In the genomic region with DNA sequence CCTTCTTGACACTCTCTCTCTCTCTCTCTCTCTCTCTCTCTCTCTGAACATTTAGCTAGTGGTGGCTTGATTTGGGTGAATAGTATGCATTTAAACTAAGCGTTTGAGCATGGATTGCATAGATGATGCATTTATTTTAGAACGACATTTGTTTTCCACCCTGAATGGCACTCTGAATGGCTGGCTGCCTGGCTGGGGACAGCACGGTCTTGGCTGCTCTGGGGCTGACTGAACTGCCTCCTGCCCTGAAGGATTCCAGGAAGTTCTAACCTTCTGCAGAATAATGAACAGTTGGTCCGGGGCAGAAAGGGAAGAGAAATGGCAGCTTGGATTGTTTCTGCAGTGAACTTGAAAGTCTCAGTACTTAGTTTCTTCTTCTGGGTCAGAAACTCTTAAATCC, we compare ENCODE assay signal across 16 mouse cellular contexts.
DNase-seq lines count a peak whose midpoint lies in the region; ATAC-seq and TF ChIP-seq lines count a peak whose summit lies in the region.
"Had no signal": no experiment of that assay in that cellular context is flagged by ENCODE, and none has a peak within 500 bp of the region (broad histone marks: within the 10 kb centered on the region; RNA-seq: fewer than 3 reads in every experiment).

No protein-coding gene starts in this region.

- no peak overlapping the region for H3K4me3 ChIP-seq in cerebellum, adult 2 months (replicated peaks; ENCODE audit: insufficient read depth, low read depth, low read length)
- no peak overlapping the region for H3K4me3 ChIP-seq in forebrain, embryonic 16.5 days (replicated peaks; ENCODE audit: low read length)
- no peak overlapping the region for H3K4me3 ChIP-seq in forebrain, embryonic 12.5 days (replicated peaks)
- H3K4me3 ChIP-seq in layer of hippocampus, adult 2 months, result no peak overlapping the region
- no peak overlapping the region for H3K4me3 ChIP-seq in limb, embryonic 14.5 days (replicated peaks; ENCODE audit: low read length)
- H3K4me3 ChIP-seq: heart, embryonic 10.5 days; hindbrain, embryonic 10.5 days; neural tube, embryonic 15.5 days had no signal

- peaks cover 4% of the 10 kb centered on the region; the same call in 1 of the 2 replicates for H3K36me3 ChIP-seq in forebrain, embryonic 16.5 days (ENCODE audit: control insufficient read depth, insufficient read depth)
- H3K36me3 ChIP-seq in forebrain, embryonic 12.5 days (replicated peaks), result 0 out of 2 replicates have a peak, but pooled peaks cover 7% of the 10 kb centered on the region
- peaks cover 17% of the 10 kb centered on the region for H3K36me3 ChIP-seq in limb, embryonic 14.5 days (ENCODE audit: control insufficient read depth, insufficient read depth, low read length)

- TF ChIP-seq POLR2A in cerebellum, adult 2 months (IDR thresholded peaks at IDR 0.05; ENCODE audit: borderline replicate concordance, insufficient read depth, low read length), result no peak
- no peak for TF ChIP-seq POLR2A in limb, embryonic 14.5 days (IDR thresholded peaks at IDR 0.05; ENCODE audit: borderline replicate concordance, extremely low read depth, insufficient read depth, insufficient read length)

- H3K4me2 ChIP-seq in forebrain, embryonic 16.5 days (ENCODE audit: low read length), result no peak overlapping the region
- no peak overlapping the region for H3K4me2 ChIP-seq in forebrain, embryonic 12.5 days
- no peak overlapping the region for H3K4me2 ChIP-seq in limb, embryonic 14.5 days (replicated peaks; ENCODE audit: low read depth, low read length, severe bottlenecking)
- H3K4me2 ChIP-seq: neural tube, embryonic 15.5 days had no signal

- no peak overlapping the region for H3K27ac ChIP-seq in cerebellum, adult 2 months (ENCODE audit: insufficient read depth, low read length)
- H3K27ac ChIP-seq in forebrain, embryonic 16.5 days (ENCODE audit: low read length), result peak overlapping the region; percentile 35; the same call in 1 of the 2 replicates
- H3K27ac ChIP-seq in forebrain, embryonic 12.5 days, result no peak overlapping the region
- peak overlapping the region; percentile 52; the same call in 1 of the 2 replicates for H3K27ac ChIP-seq in layer of hippocampus, adult 2 months
- H3K27ac ChIP-seq in limb, embryonic 14.5 days (replicated peaks; ENCODE audit: low read depth, low read length), result peak overlapping the region; percentile 21; the same call in 1 of the 2 replicates
- H3K27ac ChIP-seq: heart, embryonic 10.5 days; hindbrain, embryonic 10.5 days; macrophage had no signal

- no peak overlapping the region for H3K9ac ChIP-seq in forebrain, embryonic 16.5 days (replicated peaks; ENCODE audit: low read depth, low read length)
- no peak overlapping the region for H3K9ac ChIP-seq in forebrain, embryonic 12.5 days
- H3K9ac ChIP-seq in limb, embryonic 14.5 days (ENCODE audit: low read depth, low read length, severe bottlenecking), result no peak overlapping the region
- H3K9ac ChIP-seq: neural tube, embryonic 15.5 days had no signal

- TF ChIP-seq CTCF in cerebellum, adult 2 months (IDR thresholded peaks at IDR 0.05; ENCODE audit: borderline replicate concordance, insufficient read depth, low read depth, low read length), result no peak
- no peak for TF ChIP-seq CTCF in layer of hippocampus, adult 2 months (conservative IDR thresholded peaks at IDR 0.05)

- H3K27me3 ChIP-seq in cerebellum, adult 2 months (ENCODE audit: control insufficient read depth, insufficient read depth, low read length), result no peaks in the 10 kb centered on the region
- no peaks in the 10 kb centered on the region for H3K27me3 ChIP-seq in forebrain, embryonic 16.5 days (replicated peaks; ENCODE audit: control insufficient read depth, insufficient read depth, low read length)
- H3K27me3 ChIP-seq in forebrain, embryonic 12.5 days, result no peaks in the 10 kb centered on the region
- H3K27me3 ChIP-seq in limb, embryonic 14.5 days (ENCODE audit: control insufficient read depth, insufficient read depth, low read length), result no peaks in the 10 kb centered on the region
- H3K27me3 ChIP-seq: neural tube, embryonic 15.5 days had no signal

- peaks cover 13% of the 10 kb centered on the region; the same call in 1 of the 2 replicates for H3K4me1 ChIP-seq in cerebellum, adult 2 months (ENCODE audit: control insufficient read depth, insufficient read depth, low read length)
- peaks cover 22% of the 10 kb centered on the region for H3K4me1 ChIP-seq in forebrain, embryonic 16.5 days (replicated peaks; ENCODE audit: control insufficient read depth, insufficient read depth, low read length)
- no peaks in the 10 kb centered on the region for H3K4me1 ChIP-seq in forebrain, embryonic 12.5 days
- H3K4me1 ChIP-seq in limb, embryonic 14.5 days (ENCODE audit: control insufficient read depth, insufficient read depth, low read length), result peaks cover 5% of the 10 kb centered on the region; the same call in 1 of the 2 replicates
- H3K4me1 ChIP-seq: heart, embryonic 10.5 days; hindbrain, embryonic 10.5 days had no signal

- peak; percentile 23 to 45 for DNase-seq in cerebellum, adult 2 months
- no peak for DNase-seq in cerebellum, adult 11 months
- DNase-seq in layer of hippocampus, adult 2 months (ENCODE audit: low spot score in 2 of 2), result no peak
- DNase-seq in layer of hippocampus, postnatal 10 days (ENCODE audit: low spot score in 2 of 2), result no peak
- DNase-seq in limb, embryonic 14.5 days (ENCODE audit: low spot score), result no peak
- DNase-seq in spleen, adult 12 weeks (ENCODE audit: low spot score), result no peak
- DNase-seq: adrenal gland, postnatal 14 days; kidney, postnatal 25 days; right cerebral cortex, postnatal 14 days had no signal

- 36% methylated on average over 4 of the region's 4 CpGs for WGBS in cerebellum, adult 2 months
- WGBS in forebrain, embryonic 16.5 days, result 36% methylated on average over 4 of the region's 4 CpGs
- 78% methylated on average over 4 of the region's 4 CpGs for whole genome bisulfite sequencing in forebrain, embryonic 12.5 days
- 74% methylated on average over 4 of the region's 4 CpGs for WGBS in limb, embryonic 14.5 days

- H3K9me3 ChIP-seq in forebrain, embryonic 16.5 days (ENCODE audit: control insufficient read depth, low read length), result no peaks in the 10 kb centered on the region
- H3K9me3 ChIP-seq in forebrain, embryonic 12.5 days, result no peaks in the 10 kb centered on the region
- H3K9me3 ChIP-seq in limb, embryonic 14.5 days (ENCODE audit: control insufficient read depth, low read length), result no peaks in the 10 kb centered on the region
- H3K9me3 ChIP-seq: heart, embryonic 10.5 days; hindbrain, embryonic 10.5 days; neural tube, embryonic 15.5 days had no signal

- ATAC-seq in forebrain, embryonic 16.5 days, result peak; percentile 50; the same call in 1 of the 2 replicates
- ATAC-seq in forebrain, embryonic 12.5 days (ENCODE audit: low FRiP score), result no peak
- ATAC-seq in limb, embryonic 14.5 days (ENCODE audit: low FRiP score, low read depth), result no peak
- ATAC-seq: intestine, postnatal 0 days had no signal

Comparison
In these comparisons a context has a peak if more than half of its experiments do, and no peak if none do; other contexts are left out.
1. DNase-seq: peak in cerebellum, adult 2 months (2 of 2); none in cerebellum, adult 11 months (single experiment), layer of hippocampus, adult 2 months (0 of 2), layer of hippocampus, postnatal 10 days (0 of 2), limb, embryonic 14.5 days (single experiment) and spleen, adult 12 weeks (single experiment).
2. H3K27ac ChIP-seq: peak in forebrain, embryonic 16.5 days (single experiment), layer of hippocampus, adult 2 months (single experiment) and limb, embryonic 14.5 days (single experiment); none in cerebellum, adult 2 months (single experiment) and forebrain, embryonic 12.5 days (single experiment).